Comparison of ENCODE assay signal across 8 mouse cellular contexts in genomic region chr14:76151820-76152161, GRCm38 (mm10). TPM values are rescaled to one million over a fixed set of nuclear protein-coding genes. Genes with fewer than 3 reads are reported as not detected.
DNase-seq lines count a peak whose midpoint lies in the region; ATAC-seq and TF ChIP-seq lines count a peak whose summit lies in the region.

No protein-coding gene starts in this region.

- no peak for TF ChIP-seq CTCF in MEL (IDR thresholded peaks at IDR 0.05 in 2 of 3, conservative IDR thresholded peaks at IDR 0.05 in 1 of 3; ENCODE audit: control insufficient read depth in 1 of 3, insufficient read depth in 1 of 3, low read depth in 2 of 3, low read length in 3 of 3, poor library complexity in 1 of 3, severe bottlenecking in 1 of 3)

- H3K9ac ChIP-seq in heart, embryonic 16.5 days (ENCODE audit: low read length), result peak overlapping the region; percentile 87
- peak overlapping the region; percentile 63 for H3K9ac ChIP-seq in MEL (ENCODE audit: control insufficient read depth, low read depth, low read length, poor library complexity, severe bottlenecking)
- peak overlapping the region; percentile 84 for H3K9ac ChIP-seq in hindbrain, embryonic 11.5 days (ENCODE audit: low read depth, low read length)
- peak overlapping the region; percentile 93 for H3K9ac ChIP-seq in midbrain, embryonic 11.5 days (ENCODE audit: low read length)

- no peaks in the 10 kb centered on the region for H3K9me3 ChIP-seq in heart, embryonic 16.5 days (replicated peaks; ENCODE audit: control insufficient read depth, low read length)
- no peaks in the 10 kb centered on the region for H3K9me3 ChIP-seq in MEL (replicated peaks; ENCODE audit: insufficient read depth, low read length)
- no peaks in the 10 kb centered on the region for H3K9me3 ChIP-seq in hindbrain, embryonic 11.5 days (ENCODE audit: control insufficient read depth, low read length)
- no peaks in the 10 kb centered on the region for H3K9me3 ChIP-seq in midbrain, embryonic 11.5 days (ENCODE audit: control insufficient read depth, low read length)

- H3K27ac ChIP-seq in heart, embryonic 16.5 days (ENCODE audit: low read length), result peak overlapping the region; percentile 98
- H3K27ac ChIP-seq in MEL (ENCODE audit: control insufficient read depth, low read depth, low read length), result peak overlapping the region; percentile 63
- peak overlapping the region; percentile 96 for H3K27ac ChIP-seq in hindbrain, embryonic 11.5 days (ENCODE audit: low read depth, low read length)
- peak overlapping the region; percentile 100 for H3K27ac ChIP-seq in midbrain, embryonic 11.5 days (ENCODE audit: low read depth, low read length)

- no peak for TF ChIP-seq RAD21 in MEL (IDR thresholded peaks at IDR 0.05; ENCODE audit: low read depth, low read length)

- under 1% methylated on average over 10 of the region's 10 CpGs for WGBS in heart, embryonic 16.5 days
- WGBS in hindbrain, embryonic 11.5 days, result 0% methylated on average over 10 of the region's 10 CpGs
- 2% methylated on average over 10 of the region's 10 CpGs for WGBS in midbrain, embryonic 11.5 days

- H3K4me2 ChIP-seq in heart, embryonic 16.5 days (ENCODE audit: low read depth, low read length), result peak overlapping the region; percentile 69
- peak overlapping the region; percentile 63 for H3K4me2 ChIP-seq in hindbrain, embryonic 11.5 days (replicated peaks; ENCODE audit: low read depth, low read length)
- peak overlapping the region; percentile 67 for H3K4me2 ChIP-seq in midbrain, embryonic 11.5 days

- TF ChIP-seq POLR2A in MEL (IDR thresholded peaks at IDR 0.05; ENCODE audit: control insufficient read depth in 1 of 2, insufficient read depth in 1 of 2, low read depth in 1 of 2, low read length in 2 of 2, poor library complexity in 1 of 2), result no peak

- no peaks in the 10 kb centered on the region for H3K27me3 ChIP-seq in heart, embryonic 16.5 days (ENCODE audit: control insufficient read depth, insufficient read depth, low read length)
- H3K27me3 ChIP-seq in MEL (ENCODE audit: control insufficient read depth in 1 of 2, insufficient read depth in 2 of 2, low read length in 2 of 2), result no peaks in the 10 kb centered on the region
- no peaks in the 10 kb centered on the region for H3K27me3 ChIP-seq in hindbrain, embryonic 11.5 days (ENCODE audit: control insufficient read depth, insufficient read depth, low read length)
- no peaks in the 10 kb centered on the region for H3K27me3 ChIP-seq in midbrain, embryonic 11.5 days (ENCODE audit: control insufficient read depth, insufficient read depth, low read length)

- ATAC-seq in heart, embryonic 16.5 days (replicated peaks; ENCODE audit: extremely low read depth, insufficient read depth, low FRiP score), result no peak
- no peak for ATAC-seq in hindbrain, embryonic 11.5 days (ENCODE audit: low FRiP score)
- no peak for ATAC-seq in midbrain, embryonic 11.5 days (ENCODE audit: low FRiP score)

- no peak for DNase-seq in heart, adult 8-10 months (ENCODE audit: low spot score)
- DNase-seq in MEL (ENCODE audit: low read depth, low spot score), result no peak
- DNase-seq in hindbrain, embryonic 11.5 days (ENCODE audit: low spot score), result no peak
- DNase-seq in midbrain, embryonic 11.5 days (ENCODE audit: low spot score, missing footprints), result no peak
- no peak for DNase-seq in urinary bladder, postnatal 4 days (ENCODE audit: low spot score in 2 of 2)
- DNase-seq in left cerebral cortex, postnatal 4 days, result no peak
- no peak for DNase-seq in urinary bladder, postnatal 25 days (ENCODE audit: low spot score)

- no peaks in the 10 kb centered on the region; the same call in 1 of the 2 replicates for H3K79me2 ChIP-seq in MEL (ENCODE audit: control insufficient read depth, insufficient read depth, low read length, poor library complexity)

- H3K36me3 ChIP-seq in heart, embryonic 16.5 days (ENCODE audit: control insufficient read depth, insufficient read depth), result no peaks in the 10 kb centered on the region
- H3K36me3 ChIP-seq in MEL (ENCODE audit: control insufficient read depth in 1 of 2, insufficient read depth in 2 of 2, low read length in 2 of 2), result peaks cover 0 to 4% of the 10 kb centered on the region in 2 experiments; a peak in 2 of 4 replicates
- no peaks in the 10 kb centered on the region for H3K36me3 ChIP-seq in hindbrain, embryonic 11.5 days (ENCODE audit: control insufficient read depth, insufficient read depth, low read length)
- H3K36me3 ChIP-seq in midbrain, embryonic 11.5 days (ENCODE audit: control insufficient read depth, insufficient read depth, low read length), result no peaks in the 10 kb centered on the region

- no peak for TF ChIP-seq EP300 in MEL (IDR thresholded peaks at IDR 0.05; ENCODE audit: low read depth in 1 of 2, low read length in 2 of 2)

- H3K4me3 ChIP-seq in heart, embryonic 16.5 days (ENCODE audit: low read length), result peak overlapping the region; percentile 75
- peak overlapping the region; percentile 54 to 68 for H3K4me3 ChIP-seq in MEL (ENCODE audit: control insufficient read depth in 1 of 2, insufficient read depth in 1 of 2, low read depth in 2 of 2, low read length in 2 of 2)
- peak overlapping the region; percentile 63 for H3K4me3 ChIP-seq in hindbrain, embryonic 11.5 days (ENCODE audit: low read depth, low read length)
- peak overlapping the region; percentile 67 for H3K4me3 ChIP-seq in midbrain, embryonic 11.5 days (ENCODE audit: low read depth, low read length)

- H3K4me1 ChIP-seq in heart, embryonic 16.5 days (ENCODE audit: control insufficient read depth, insufficient read depth, low read length), result peaks cover 24% of the 10 kb centered on the region
- H3K4me1 ChIP-seq in MEL (ENCODE audit: control insufficient read depth in 1 of 2, insufficient read depth in 2 of 2, low read length in 2 of 2), result peaks cover 0 to 18% of the 10 kb centered on the region in 2 experiments; a peak in 3 of 4 replicates
- H3K4me1 ChIP-seq in hindbrain, embryonic 11.5 days (replicated peaks; ENCODE audit: control insufficient read depth, insufficient read depth, low read length), result 0 out of 2 replicates have a peak, but pooled peaks cover 2% of the 10 kb centered on the region
- H3K4me1 ChIP-seq in midbrain, embryonic 11.5 days (ENCODE audit: control insufficient read depth, insufficient read depth, low read length), result peaks cover 4% of the 10 kb centered on the region; the same call in 1 of the 2 replicates

- intact Hi-C loops in left cerebral cortex, postnatal 4 days (cut with DNase I), result loop anchor here (2.0 to 5.0 kb wide), 2 partner anchors 267 to 321 kb away; no protein-coding TSS in a partner anchor

TF ChIP-seq in MEL, 35 proteins besides CTCF, POLR2A, EP300 and RAD21:
- TF ChIP-seq HCFC1 (IDR thresholded peaks at IDR 0.05; ENCODE audit: low read depth, low read length) (0 out of 2 replicates have a peak, but pooled peaks have one; percentile 19), TBP (IDR thresholded peaks at IDR 0.05; ENCODE audit: low read depth, low read length) (no peak), MYC (IDR thresholded peaks at IDR 0.05; ENCODE audit: low read depth, low read length) (no peak), ZNF384 (IDR thresholded peaks at IDR 0.05; ENCODE audit: low read depth, low read length) (peak; percentile 77), MXI1 (IDR thresholded peaks at IDR 0.05; ENCODE audit: low read depth, low read length) (no peak; the same call in 1 of the 2 replicates), NELFE (IDR thresholded peaks at IDR 0.05; ENCODE audit: low read depth, low read length) (no peak)

RNA-seq across cellular contexts. Expression of gene Nufip1, which starts 41.1 kb away (rescaled TPM):
- 8.4 and 8.9 TPM in 2 replicates for polyA plus RNA-seq in heart, embryonic 16.5 days (2015; fragmentation: Nextera tagmentation; extraction: Ambion mirVana)
- 1 to 10 TPM; 3.0 to 3.6 (median 3.2) TPM for total RNA-seq in heart, adult 8-10 months (2022)
- total RNA-seq in MEL (2012; rRNA removed), result 15.4 and 20.6 TPM in 2 replicates
- polyA plus RNA-seq in MEL (2012; ENCODE audit: insufficient read depth in 1 of 2, insufficient read length in 2 of 2, low read depth in 1 of 2, low replicate concordance in 2 of 2, missing spikeins in 1 of 2), result 10 to 100 TPM; 21.6 to 36.5 TPM
- polyA plus RNA-seq in hindbrain, embryonic 11.5 days (2014; fragmentation: Nextera tagmentation; extraction: Ambion mirVana), result 17.1 and 18.4 TPM in 2 replicates
- 19.2 and 19.3 TPM in 2 replicates for polyA plus RNA-seq in midbrain, embryonic 11.5 days (2014; fragmentation: Nextera tagmentation; extraction: Ambion mirVana)
- total RNA-seq in left cerebral cortex, postnatal 4 days (2021), result 10 to 100 TPM; 10.0 to 11.6 TPM

RNA-seq across cellular contexts. Expression of gene Gpalpp1, which starts 41.2 kb away (rescaled TPM):
- polyA plus RNA-seq in heart, embryonic 16.5 days (2015; fragmentation: Nextera tagmentation; extraction: Ambion mirVana), result 9.4 and 9.8 TPM in 2 replicates
- total RNA-seq in heart, adult 8-10 months (2022), result 10 to 100 TPM in 3 of 4 experiments, 1 to 10 TPM in 1; 9.5 to 12.3 (median 10.4) TPM
- 16.3 and 18.9 TPM in 2 replicates for total RNA-seq in MEL (2012; rRNA removed)
- polyA plus RNA-seq in MEL (2012; ENCODE audit: insufficient read depth in 1 of 2, insufficient read length in 2 of 2, low read depth in 1 of 2, low replicate concordance in 2 of 2, missing spikeins in 1 of 2), result 10 to 100 TPM in 1 of 2 experiments, not detected in 1; 18.3 TPM
- polyA plus RNA-seq in hindbrain, embryonic 11.5 days (2014; fragmentation: Nextera tagmentation; extraction: Ambion mirVana), result 15.1 and 20.4 TPM in 2 replicates
- 19.9 and 21.2 TPM in 2 replicates for polyA plus RNA-seq in midbrain, embryonic 11.5 days (2014; fragmentation: Nextera tagmentation; extraction: Ambion mirVana)
- 10 to 100 TPM; 20.3 to 21.1 TPM for total RNA-seq in left cerebral cortex, postnatal 4 days (2021)
